ENCODE assay signal across 8 mouse cellular contexts in genomic region chr17:94749466-94750135, GRCm38 (mm10). TPM values are rescaled to one million over a fixed set of nuclear protein-coding genes. Genes with fewer than 3 reads are reported as not detected.
DNase-seq lines count a peak whose midpoint lies in the region; ATAC-seq and TF ChIP-seq lines count a peak whose summit lies in the region.

Gene Mettl4, minus strand, starts transcription at chr17:94750019.

- no peaks in the 10 kb centered on the region for H3K9me3 ChIP-seq in E14TG2a.4 (ENCODE audit: low read length)
- H3K9me3 ChIP-seq in forebrain, embryonic 12.5 days, result no peaks in the 10 kb centered on the region
- H3K9me3 ChIP-seq in heart, postnatal 0 days (replicated peaks; ENCODE audit: control insufficient read depth, low read length), result no peaks in the 10 kb centered on the region
- no peaks in the 10 kb centered on the region for H3K9me3 ChIP-seq in liver, embryonic 16.5 days (replicated peaks; ENCODE audit: control insufficient read depth, low read length)
- no peaks in the 10 kb centered on the region for H3K9me3 ChIP-seq in neural tube, embryonic 13.5 days

- TF ChIP-seq POLR2A in testis, adult 2 months (IDR thresholded peaks at IDR 0.05; ENCODE audit: control insufficient read depth, low read depth, low read length), result peak; percentile 61

- no peaks in the 10 kb centered on the region for H3K27me3 ChIP-seq in E14TG2a.4 (ENCODE audit: insufficient read depth, low read length)
- no peaks in the 10 kb centered on the region for H3K27me3 ChIP-seq in forebrain, embryonic 12.5 days
- H3K27me3 ChIP-seq in heart, postnatal 0 days (ENCODE audit: control insufficient read depth, insufficient read depth, low read length), result no peaks in the 10 kb centered on the region
- no peaks in the 10 kb centered on the region for H3K27me3 ChIP-seq in liver, embryonic 16.5 days (ENCODE audit: control insufficient read depth, insufficient read depth, low read depth, low read length)
- H3K27me3 ChIP-seq in neural tube, embryonic 13.5 days, result no peaks in the 10 kb centered on the region
- H3K27me3 ChIP-seq in testis, adult 2 months (ENCODE audit: control insufficient read depth, insufficient read depth, low read length), result no peaks in the 10 kb centered on the region

- peaks cover 26% of the 10 kb centered on the region for H3K4me1 ChIP-seq in E14TG2a.4 (replicated peaks; ENCODE audit: low read depth, low read length)
- peaks cover 21% of the 10 kb centered on the region for H3K4me1 ChIP-seq in forebrain, embryonic 12.5 days
- peaks cover 3% of the 10 kb centered on the region; the same call in 1 of the 2 replicates for H3K4me1 ChIP-seq in heart, postnatal 0 days (ENCODE audit: control insufficient read depth, insufficient read depth)
- peaks cover 13% of the 10 kb centered on the region for H3K4me1 ChIP-seq in liver, embryonic 16.5 days (ENCODE audit: control insufficient read depth, low read depth, low read length)
- H3K4me1 ChIP-seq in neural tube, embryonic 13.5 days (replicated peaks), result peaks cover 27% of the 10 kb centered on the region
- H3K4me1 ChIP-seq in testis, adult 2 months (ENCODE audit: control insufficient read depth, insufficient read depth, low read length), result peaks cover 3% of the 10 kb centered on the region

- no peak; the same call in 1 of the 2 replicates for TF ChIP-seq EP300 in heart, postnatal 0 days (IDR thresholded peaks at IDR 0.05; ENCODE audit: low read depth)

- DNase-seq in c-Kit-positive CD71-positive TER-119-positive erythroid progenitor cells, embryonic 14.5 days (ENCODE audit: low spot score), result peak; percentile 84
- DNase-seq in heart, postnatal 0 days (ENCODE audit: low spot score), result peak; percentile 92
- DNase-seq in kidney, postnatal 4 days, result peak; percentile 95 to 96

- TF ChIP-seq CTCF in E14TG2a.4 (conservative IDR thresholded peaks at IDR 0.05; ENCODE audit: low read length), result no peak
- no peak for TF ChIP-seq CTCF in heart, postnatal 0 days (IDR thresholded peaks at IDR 0.05; ENCODE audit: low read depth)
- TF ChIP-seq CTCF in testis, adult 2 months (IDR thresholded peaks at IDR 0.05; ENCODE audit: control insufficient read depth, insufficient read depth, insufficient replicate concordance, low read depth, low read length), result no peak

- ATAC-seq in forebrain, embryonic 12.5 days (ENCODE audit: low FRiP score), result peak; percentile 97
- ATAC-seq in heart, postnatal 0 days (ENCODE audit: insufficient read depth, low read depth), result peak; percentile 99
- ATAC-seq in liver, embryonic 16.5 days (ENCODE audit: low read depth), result peak; percentile 97
- ATAC-seq in neural tube, embryonic 13.5 days (ENCODE audit: low read depth), result peak; percentile 98

- under 1% methylated on average over 56 of the region's 56 CpGs for WGBS in forebrain, embryonic 12.5 days
- under 1% methylated on average over 56 of the region's 56 CpGs for WGBS in heart, postnatal 0 days
- under 1% methylated on average over 56 of the region's 56 CpGs for WGBS in liver, embryonic 16.5 days (ENCODE audit: insufficient replicate concordance)
- WGBS in neural tube, embryonic 13.5 days, result under 1% methylated on average over 56 of the region's 56 CpGs

- H3K4me2 ChIP-seq in forebrain, embryonic 12.5 days, result peak within 1 kb of the TSS; percentile 67
- H3K4me2 ChIP-seq in heart, postnatal 0 days (ENCODE audit: low read depth, low read length), result peak within 1 kb of the TSS; percentile 72
- peak within 1 kb of the TSS; percentile 74 for H3K4me2 ChIP-seq in liver, embryonic 16.5 days (ENCODE audit: low read depth, low read length)
- peak within 1 kb of the TSS; percentile 71 for H3K4me2 ChIP-seq in neural tube, embryonic 13.5 days

- H3K4me3 ChIP-seq in E14TG2a.4 (replicated peaks; ENCODE audit: low read length), result peak within 1 kb of the TSS; percentile 95
- H3K4me3 ChIP-seq in forebrain, embryonic 12.5 days (replicated peaks), result peak within 1 kb of the TSS; percentile 66
- H3K4me3 ChIP-seq in heart, postnatal 0 days (ENCODE audit: low read depth, low read length), result peak within 1 kb of the TSS; percentile 84
- H3K4me3 ChIP-seq in liver, embryonic 16.5 days (ENCODE audit: low read depth, low read length), result peak within 1 kb of the TSS; percentile 86
- H3K4me3 ChIP-seq in neural tube, embryonic 13.5 days, result peak within 1 kb of the TSS; percentile 61
- peak within 1 kb of the TSS; percentile 97 for H3K4me3 ChIP-seq in testis, adult 2 months (ENCODE audit: control insufficient read depth, low read depth, low read length)

- H3K36me3 ChIP-seq in E14TG2a.4 (ENCODE audit: insufficient read depth, low read length), result peaks cover 46% of the 10 kb centered on the region
- 0 out of 2 replicates have a peak, but pooled peaks cover 3% of the 10 kb centered on the region for H3K36me3 ChIP-seq in forebrain, embryonic 12.5 days (replicated peaks)
- H3K36me3 ChIP-seq in heart, postnatal 0 days (replicated peaks; ENCODE audit: control insufficient read depth, insufficient read depth, low read length), result no peaks in the 10 kb centered on the region
- H3K36me3 ChIP-seq in liver, embryonic 16.5 days (ENCODE audit: control insufficient read depth, insufficient read depth), result no peaks in the 10 kb centered on the region
- H3K36me3 ChIP-seq in neural tube, embryonic 13.5 days, result no peaks in the 10 kb centered on the region
- H3K36me3 ChIP-seq in testis, adult 2 months (ENCODE audit: control insufficient read depth, insufficient read depth, low read length), result no peaks in the 10 kb centered on the region

- peak within 1 kb of the TSS; percentile 94 for H3K27ac ChIP-seq in forebrain, embryonic 12.5 days
- H3K27ac ChIP-seq in heart, postnatal 0 days (ENCODE audit: low read depth), result peak within 1 kb of the TSS; percentile 98
- H3K27ac ChIP-seq in liver, embryonic 16.5 days (ENCODE audit: low read length), result peak within 1 kb of the TSS; percentile 98
- H3K27ac ChIP-seq in neural tube, embryonic 13.5 days (replicated peaks), result peak within 1 kb of the TSS; percentile 95
- peak within 1 kb of the TSS; percentile 90 for H3K27ac ChIP-seq in testis, adult 2 months (ENCODE audit: control insufficient read depth, insufficient read depth, low read depth, low read length)

- peak within 1 kb of the TSS; percentile 66 for H3K9ac ChIP-seq in forebrain, embryonic 12.5 days
- H3K9ac ChIP-seq in heart, postnatal 0 days (replicated peaks; ENCODE audit: low read depth, low read length), result peak within 1 kb of the TSS; percentile 69
- H3K9ac ChIP-seq in liver, embryonic 16.5 days (ENCODE audit: low read depth, low read length), result peak within 1 kb of the TSS; percentile 80
- peak within 1 kb of the TSS; percentile 75 for H3K9ac ChIP-seq in neural tube, embryonic 13.5 days

RNA-seq across cellular contexts. Expression of gene Mettl4, which starts in this region (rescaled TPM):
- 37.5 and 40.8 TPM in 2 replicates for polyA plus RNA-seq in forebrain, embryonic 12.5 days (2016; fragmentation: Nextera tagmentation; extraction: Ambion mirVana)
- 7.6 and 11.4 TPM in 2 replicates for total RNA-seq in heart, postnatal 0 days (2014; rRNA removed; ENCODE audit: low replicate concordance)
- polyA plus RNA-seq in heart, postnatal 0 days (2015; fragmentation: Nextera tagmentation; extraction: Ambion mirVana), result 8.3 and 9.4 TPM in 2 replicates
- polyA plus RNA-seq in liver, embryonic 16.5 days (2015; fragmentation: Nextera tagmentation; extraction: Ambion mirVana), result 9.1 and 9.6 TPM in 2 replicates
- polyA plus RNA-seq in neural tube, embryonic 13.5 days (2015; fragmentation: Nextera tagmentation; extraction: Ambion mirVana), result 23.2 and 24.9 TPM in 2 replicates
- polyA plus RNA-seq in testis, adult 2 months (2012; rRNA removed), result 6.5 and 7.1 TPM in 2 replicates

Comparison
In these comparisons a context has a peak if more than half of its experiments do, and no peak if none do; other contexts are left out.
1. Peak in every context shown above with its lines: DNase-seq, ATAC-seq, H3K4me3 ChIP-seq and H3K27ac ChIP-seq.